Mouse (Mus musculus) ES-Bruce4 (cell line): Measurements from ENCODE around the gene Rnf115. TPM values are rescaled to one million over a fixed set of nuclear protein-coding genes. Genes with fewer than 3 reads are reported as not detected.
"Not testable (repeated sequence)": the region's sequence is repeated elsewhere in the genome, so short reads cannot be mapped to it uniquely, and the experiment has no call there.

Experiments
- H3K27ac ChIP-seq: 2 replicates; pipeline ENCODE4 v1.5.1; 2012; ENCODE audit warnings: low read length, inconsistent platforms; ENCODE audit not compliant: insufficient read depth
- H3K27me3 ChIP-seq: 2 replicates; pipeline ENCODE4 v1.6.1; 2012; ENCODE audit warnings: mild to moderate bottlenecking, low read length, inconsistent platforms; ENCODE audit not compliant: control insufficient read depth, poor library complexity, insufficient read depth, severe bottlenecking
- H3K36me3 ChIP-seq: 2 replicates; pipeline ENCODE4 v1.6.1; 2012; ENCODE audit warnings: inconsistent platforms, mild to moderate bottlenecking, low read length, moderate library complexity; ENCODE audit not compliant: control insufficient read depth, poor library complexity, insufficient read depth, severe bottlenecking
- H3K4me1 ChIP-seq: one replicate; pipeline ENCODE4 v1.8.1; 2011; ENCODE audit warnings: low read length; ENCODE audit not compliant: control insufficient read depth, insufficient read depth
- H3K4me3 ChIP-seq: 2 replicates; pipeline ENCODE4 v1.5.1; 2011; ENCODE audit warnings: low read depth, mild to moderate bottlenecking, low read length
- H3K9ac ChIP-seq: 2 replicates; pipeline ENCODE4 v1.6.1; 2012; ENCODE audit warnings: low read depth, mild to moderate bottlenecking, inconsistent platforms; ENCODE audit not compliant: poor library complexity, severe bottlenecking
- H3K9me3 ChIP-seq: replicated peaks from 2 replicates; pipeline ENCODE4 v1.6.1; 2012; ENCODE audit warnings: mild to moderate bottlenecking, low read length, inconsistent platforms; ENCODE audit not compliant: control insufficient read depth, poor library complexity, insufficient read depth, severe bottlenecking
- CTCF ChIP-seq: IDR thresholded peaks from one replicate; pipeline ENCODE4 v1.8.1; 2011; ENCODE audit warnings: low read depth, low read length
- EP300 ChIP-seq: IDR thresholded peaks from 2 replicates; pipeline ENCODE4 v1.6.1; 2011; ENCODE audit warnings: low read depth, low read length; ENCODE audit not compliant: insufficient read depth
- POLR2A ChIP-seq: IDR thresholded peaks from one replicate; pipeline ENCODE4 v1.8.1; 2011; ENCODE audit warnings: low read length; ENCODE audit not compliant: insufficient read depth
- polyA plus RNA-seq: library from polyadenylated mRNA; stranded (reverse); fragments of >200 nt; gene quantifications from 2 replicates; pipeline ENCODE4 v1.2.4, GENCODE M21; 2011; ENCODE audit warnings: low read depth; ENCODE audit not compliant: missing spikeins, insufficient read depth, insufficient read length

Rnf115 gene
- polyA plus RNA-seq, 1 experiment, result 49.9 TPM

GRCm38 (mm10) chr3:96733984-96734383, 6.5 kb downstream of the Rnf115 start:
- Histone ChIP-seq H3K27me3 (no peaks in the 10 kb centered on the region), H3K4me3 (no peak overlapping the region), H3K9ac (no peak overlapping the region), H3K4me1 (peaks cover 6% of the 10 kb centered on the region), H3K27ac (no peak overlapping the region), H3K36me3 (no peaks in the 10 kb centered on the region), H3K9me3 (no peaks in the 10 kb centered on the region)
- TF ChIP-seq EP300 (no peak), CTCF (no peak), POLR2A (no peak)

- Histone ChIP-seq H3K36me3 (no peaks in the 10 kb centered on the region), H3K9ac (no peak overlapping the region), H3K4me1 (peaks cover 3% of the 10 kb centered on the region), H3K27me3 (no peaks in the 10 kb centered on the region), H3K4me3 (no peak overlapping the region), H3K27ac (no peak overlapping the region), H3K9me3 (no peaks in the 10 kb centered on the region)
- TF ChIP-seq EP300 (no peak), POLR2A (no peak), CTCF (no peak)
Observed at GRCm38 (mm10) chr3:96735200-96735599, 7.7 kb downstream of the Rnf115 start.

GRCm38 (mm10) chr3:96737013-96737740, 9.7 kb downstream of the Rnf115 start:
- TF ChIP-seq POLR2A (no peak), CTCF (no peak), EP300 (no peak)
- H3K4me1 ChIP-seq, result peaks cover under 1% of the 10 kb centered on the region
- H3K4me3 ChIP-seq, result no peak overlapping the region
- no peak overlapping the region for H3K27ac ChIP-seq
- no peaks in the 10 kb centered on the region for H3K27me3 ChIP-seq
- H3K9ac ChIP-seq, result no peak overlapping the region
- H3K9me3 ChIP-seq, result no peaks in the 10 kb centered on the region
- no peaks in the 10 kb centered on the region for H3K36me3 ChIP-seq

GRCm38 (mm10) chr3:96737995-96738394, 10.5 kb downstream of the Rnf115 start:
- no peaks in the 10 kb centered on the region for H3K36me3 ChIP-seq

GRCm38 (mm10) chr3:96740279-96740678, 12.8 kb downstream of the Rnf115 start:
- H3K27ac ChIP-seq, H3K36me3 ChIP-seq, H3K4me3 ChIP-seq, H3K27me3 ChIP-seq, H3K9me3 ChIP-seq, H3K4me1 ChIP-seq, H3K9ac ChIP-seq: not testable (repeated sequence)

More at GRCm38 (mm10) chr3:96737995-96738394, 10.5 kb downstream of the Rnf115 start:
- no peak overlapping the region for H3K27ac ChIP-seq
- peaks cover 2% of the 10 kb centered on the region for H3K4me1 ChIP-seq
- H3K9me3 ChIP-seq, result no peaks in the 10 kb centered on the region
- TF ChIP-seq EP300 (no peak), CTCF (no peak), POLR2A (no peak)
- no peak overlapping the region for H3K4me3 ChIP-seq
- H3K27me3 ChIP-seq, result no peaks in the 10 kb centered on the region
- no peak overlapping the region for H3K9ac ChIP-seq

- no peak overlapping the region for H3K27ac ChIP-seq
- no peaks in the 10 kb centered on the region for H3K9me3 ChIP-seq
- peaks cover 2% of the 10 kb centered on the region for H3K4me1 ChIP-seq
- TF ChIP-seq POLR2A, result no peak
- TF ChIP-seq EP300, result no peak
- TF ChIP-seq CTCF, result no peak
- no peak overlapping the region for H3K9ac ChIP-seq
- H3K27me3 ChIP-seq, result no peaks in the 10 kb centered on the region
- no peaks in the 10 kb centered on the region; the same call in 1 of the 2 replicates for H3K36me3 ChIP-seq
- no peak overlapping the region for H3K4me3 ChIP-seq
Observed at GRCm38 (mm10) chr3:96744348-96744747, 16.9 kb downstream of the Rnf115 start.
